Mouse (Mus musculus): ENCODE data around the gene Zyx. TPM values are rescaled to one million over a fixed set of nuclear protein-coding genes. Genes with fewer than 3 reads are reported as not detected.

Gene Zyx
- polyA plus RNA-seq, 1 experiment from 2014 or later, result 86.1 TPM

GRCm38 (mm10) chr6:42360231-42360840 is 10.9 kb downstream of the Zyx start:
- Histone ChIP-seq H3K4me3 (ENCODE audit: low read depth, low read length) (no peak overlapping the region), H3K27me3 (ENCODE audit: control insufficient read depth, insufficient read depth, low read length) (no peaks in the 10 kb centered on the region), H3K9me3 (ENCODE audit: control insufficient read depth, low read length) (no peaks in the 10 kb centered on the region), H3K36me3 (ENCODE audit: control insufficient read depth, insufficient read depth, low read length) (peaks cover 8% of the 10 kb centered on the region; the same call in 1 of the 2 replicates), H3K4me2 (ENCODE audit: low read depth, low read length, severe bottlenecking) (no peak overlapping the region), H3K27ac (ENCODE audit: low read depth, low read length) (no peak overlapping the region), H3K9ac (ENCODE audit: low read length) (no peak overlapping the region), H3K4me1 (replicated peaks; ENCODE audit: control insufficient read depth, insufficient read depth, low read length) (no peaks in the 10 kb centered on the region)
- ATAC-seq (replicated peaks; ENCODE audit: low FRiP score) (no peak), DNase-seq (ENCODE audit: low spot score) (no peak)
- WGBS, result 94% methylated on average over 6 of the region's 6 CpGs

DNA sequence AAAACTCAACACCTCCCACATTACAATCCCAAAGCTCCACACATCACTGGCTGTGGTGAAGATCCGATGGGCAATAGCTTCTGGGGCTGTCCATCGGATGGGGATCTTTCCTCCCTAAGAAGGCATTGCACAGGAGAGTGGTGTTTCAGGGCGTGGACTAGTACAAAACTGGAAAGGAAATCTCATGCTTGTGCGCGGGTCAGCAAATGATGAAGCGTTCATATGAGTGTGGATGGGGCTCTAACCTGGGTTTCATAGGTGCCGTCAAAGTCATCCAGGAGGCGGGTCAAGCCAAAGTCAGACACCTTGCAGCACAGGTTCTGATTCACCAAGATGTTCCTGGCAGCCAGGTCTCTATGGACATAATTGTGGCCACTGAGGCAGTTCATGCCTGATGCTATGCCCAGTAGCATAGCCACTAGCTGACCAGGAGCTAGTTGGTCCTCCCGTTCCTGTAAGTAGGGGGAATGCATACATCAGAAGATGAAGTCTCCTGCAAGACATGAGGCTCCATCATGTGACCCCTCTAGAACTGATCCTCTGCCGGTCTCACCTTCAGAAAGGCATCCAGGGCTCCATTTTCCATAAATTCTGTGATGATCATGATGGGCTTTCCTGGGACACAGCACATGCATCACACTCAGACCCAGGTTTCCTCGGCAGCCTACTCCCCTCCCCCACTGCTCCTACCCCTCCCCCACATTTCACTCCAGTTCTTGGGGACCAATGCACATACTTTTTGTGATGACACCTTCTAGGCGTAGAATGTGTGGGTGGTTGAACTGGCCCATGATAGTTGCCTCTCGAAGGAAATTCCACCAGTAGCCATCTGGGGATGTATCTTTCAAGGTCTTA is 11.8 kb downstream of the Zyx start:
- H3K36me3 ChIP-seq (ENCODE audit: control insufficient read depth, insufficient read depth, low read length), result peaks cover 5% of the 10 kb centered on the region; the same call in 1 of the 2 replicates

GRCm38 (mm10) chr6:42362074-42362473 is 12.6 kb downstream of the Zyx start:
- WGBS, result 70% methylated on average over 1 of the region's 1 CpGs
- Histone ChIP-seq H3K4me1 (replicated peaks; ENCODE audit: control insufficient read depth, insufficient read depth, low read length) (no peaks in the 10 kb centered on the region), H3K4me3 (ENCODE audit: low read depth, low read length) (no peak overlapping the region), H3K9me3 (ENCODE audit: control insufficient read depth, low read length) (no peaks in the 10 kb centered on the region), H3K27ac (ENCODE audit: low read depth, low read length) (no peak overlapping the region), H3K27me3 (ENCODE audit: control insufficient read depth, insufficient read depth, low read length) (no peaks in the 10 kb centered on the region), H3K36me3 (ENCODE audit: control insufficient read depth, insufficient read depth, low read length) (peaks cover 2% of the 10 kb centered on the region; the same call in 1 of the 2 replicates), H3K4me2 (ENCODE audit: low read depth, low read length, severe bottlenecking) (no peak overlapping the region), H3K9ac (ENCODE audit: low read length) (no peak overlapping the region)
- ATAC-seq (replicated peaks; ENCODE audit: low FRiP score), result no peak
- no peak for DNase-seq (ENCODE audit: low spot score)

More for the DNA sequence above, 11.8 kb downstream of the Zyx start:
- H3K27me3 ChIP-seq (ENCODE audit: control insufficient read depth, insufficient read depth, low read length), result no peaks in the 10 kb centered on the region
- no peak for DNase-seq (ENCODE audit: low spot score)
- ATAC-seq (replicated peaks; ENCODE audit: low FRiP score), result no peak
- H3K9me3 ChIP-seq (ENCODE audit: control insufficient read depth, low read length), result no peaks in the 10 kb centered on the region
- H3K9ac ChIP-seq (ENCODE audit: low read length), result no peak overlapping the region
- H3K27ac ChIP-seq (ENCODE audit: low read depth, low read length), result no peak overlapping the region
- H3K4me1 ChIP-seq (replicated peaks; ENCODE audit: control insufficient read depth, insufficient read depth, low read length), result no peaks in the 10 kb centered on the region
- H3K4me3 ChIP-seq (ENCODE audit: low read depth, low read length), result no peak overlapping the region
- WGBS, result 93% methylated on average over 13 of the region's 13 CpGs
- no peak overlapping the region for H3K4me2 ChIP-seq (ENCODE audit: low read depth, low read length, severe bottlenecking)

- Histone ChIP-seq H3K27me3 (ENCODE audit: control insufficient read depth, insufficient read depth, low read length) (no peaks in the 10 kb centered on the region), H3K9me3 (ENCODE audit: control insufficient read depth, low read length) (no peaks in the 10 kb centered on the region), H3K4me1 (replicated peaks; ENCODE audit: control insufficient read depth, insufficient read depth, low read length) (no peaks in the 10 kb centered on the region), H3K9ac (ENCODE audit: low read length) (no peak overlapping the region), H3K4me2 (ENCODE audit: low read depth, low read length, severe bottlenecking) (no peak overlapping the region), H3K4me3 (ENCODE audit: low read depth, low read length) (no peak overlapping the region), H3K36me3 (ENCODE audit: control insufficient read depth, insufficient read depth, low read length) (peaks cover 2% of the 10 kb centered on the region; the same call in 1 of the 2 replicates), H3K27ac (ENCODE audit: low read depth, low read length) (no peak overlapping the region)
- DNase-seq (ENCODE audit: low spot score) (no peak), ATAC-seq (replicated peaks; ENCODE audit: low FRiP score) (no peak)
- WGBS, result 88% methylated on average over 1 of the region's 1 CpGs
Observed at GRCm38 (mm10) chr6:42362497-42362896, 13.1 kb downstream of the Zyx start.

- 57% methylated on average over 3 of the region's 3 CpGs for WGBS
- H3K4me3 ChIP-seq (ENCODE audit: low read depth, low read length), result no peak overlapping the region
- H3K4me2 ChIP-seq (ENCODE audit: low read depth, low read length, severe bottlenecking), result no peak overlapping the region
- no peaks in the 10 kb centered on the region for H3K27me3 ChIP-seq (ENCODE audit: control insufficient read depth, insufficient read depth, low read length)
- peaks cover under 1% of the 10 kb centered on the region; the same call in 1 of the 2 replicates for H3K36me3 ChIP-seq (ENCODE audit: control insufficient read depth, insufficient read depth, low read length)
- no peak overlapping the region for H3K27ac ChIP-seq (ENCODE audit: low read depth, low read length)
- ATAC-seq (replicated peaks; ENCODE audit: low FRiP score) (no peak), DNase-seq (ENCODE audit: low spot score) (no peak)
- no peaks in the 10 kb centered on the region for H3K9me3 ChIP-seq (ENCODE audit: control insufficient read depth, low read length)
- no peaks in the 10 kb centered on the region for H3K4me1 ChIP-seq (replicated peaks; ENCODE audit: control insufficient read depth, insufficient read depth, low read length)
- H3K9ac ChIP-seq (ENCODE audit: low read length), result no peak overlapping the region
Observed at GRCm38 (mm10) chr6:42362974-42363373, 13.5 kb downstream of the Zyx start.

DNA sequence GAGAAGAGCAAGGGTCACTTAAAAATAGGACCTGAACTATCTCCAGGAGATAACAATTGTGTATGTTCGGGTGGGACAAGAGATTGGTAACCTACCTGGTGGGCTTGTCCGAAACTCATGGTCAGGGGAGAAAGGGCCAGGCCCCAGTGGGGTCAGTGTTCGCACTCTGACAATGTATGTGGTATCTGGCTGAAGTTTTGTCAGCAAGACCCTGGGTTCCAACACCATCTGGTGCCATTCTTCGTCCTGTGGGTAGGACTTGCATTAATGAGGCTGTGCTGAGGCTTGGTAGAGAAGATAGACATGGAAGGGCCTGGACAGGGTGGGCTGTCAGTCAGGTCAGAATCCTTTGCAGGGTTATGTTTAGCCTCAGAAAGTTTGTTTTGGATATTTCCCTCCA is 14.6 kb downstream of the Zyx start:
- no peaks in the 10 kb centered on the region for H3K4me1 ChIP-seq (replicated peaks; ENCODE audit: control insufficient read depth, insufficient read depth, low read length)
- no peak overlapping the region for H3K4me2 ChIP-seq (ENCODE audit: low read depth, low read length, severe bottlenecking)
- no peaks in the 10 kb centered on the region for H3K27me3 ChIP-seq (ENCODE audit: control insufficient read depth, insufficient read depth, low read length)
- no peak overlapping the region for H3K4me3 ChIP-seq (ENCODE audit: low read depth, low read length)
- H3K36me3 ChIP-seq (ENCODE audit: control insufficient read depth, insufficient read depth, low read length), result no peaks in the 10 kb centered on the region; the same call in 1 of the 2 replicates
- 84% methylated on average over 4 of the region's 4 CpGs for WGBS
- DNase-seq (ENCODE audit: low spot score) (no peak), ATAC-seq (replicated peaks; ENCODE audit: low FRiP score) (no peak)
- no peak overlapping the region for H3K27ac ChIP-seq (ENCODE audit: low read depth, low read length)
- no peaks in the 10 kb centered on the region for H3K9me3 ChIP-seq (ENCODE audit: control insufficient read depth, low read length)
- H3K9ac ChIP-seq (ENCODE audit: low read length), result no peak overlapping the region

DNA sequence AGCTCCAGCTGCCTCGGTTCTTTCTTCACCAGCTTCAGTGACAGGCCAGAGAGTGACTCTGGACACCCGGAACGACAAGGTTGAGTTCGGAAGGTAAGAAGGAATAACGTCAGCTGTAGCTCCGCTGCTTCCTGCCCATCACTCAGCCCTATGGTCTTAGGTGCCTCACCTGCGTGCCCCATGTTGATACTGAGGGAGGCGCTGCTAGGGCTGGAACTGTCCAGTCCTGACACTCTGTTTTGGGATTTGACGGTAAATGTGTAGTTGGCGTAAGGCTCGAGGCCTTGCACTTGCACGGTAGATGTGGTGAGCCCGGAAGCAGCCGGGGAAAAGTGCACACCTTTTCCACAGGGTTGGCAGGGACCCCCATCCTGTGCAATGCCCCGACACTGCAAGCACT is 15.2 kb downstream of the Zyx start:
- Histone ChIP-seq H3K9me3 (ENCODE audit: control insufficient read depth, low read length) (no peaks in the 10 kb centered on the region), H3K36me3 (ENCODE audit: control insufficient read depth, insufficient read depth, low read length) (no peaks in the 10 kb centered on the region; the same call in 1 of the 2 replicates), H3K4me3 (ENCODE audit: low read depth, low read length) (no peak overlapping the region), H3K9ac (ENCODE audit: low read length) (no peak overlapping the region), H3K27ac (ENCODE audit: low read depth, low read length) (no peak overlapping the region), H3K4me2 (ENCODE audit: low read depth, low read length, severe bottlenecking) (no peak overlapping the region), H3K4me1 (replicated peaks; ENCODE audit: control insufficient read depth, insufficient read depth, low read length) (no peaks in the 10 kb centered on the region), H3K27me3 (ENCODE audit: control insufficient read depth, insufficient read depth, low read length) (no peaks in the 10 kb centered on the region)
- WGBS, result 91% methylated on average over 15 of the region's 15 CpGs
- DNase-seq (ENCODE audit: low spot score) (no peak), ATAC-seq (replicated peaks; ENCODE audit: low FRiP score) (no peak)

DNA sequence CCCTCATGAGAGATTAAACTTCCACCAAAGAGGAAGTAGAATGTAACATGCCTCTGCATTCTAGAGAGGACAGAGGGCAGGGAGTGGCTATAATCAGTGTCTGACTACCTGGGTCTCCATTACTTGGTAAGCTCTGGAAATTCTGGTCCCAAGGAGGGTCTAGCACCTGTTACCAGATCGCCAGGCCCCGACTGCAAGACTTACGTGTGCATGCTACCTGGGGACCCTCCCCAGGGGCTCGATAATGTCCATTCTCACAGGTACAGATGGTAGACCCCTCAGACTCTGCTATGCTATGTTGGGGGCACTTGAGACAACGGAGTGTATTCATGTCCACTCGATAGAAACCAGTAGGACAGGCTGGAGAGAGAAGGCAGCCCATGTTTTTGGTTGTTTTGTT is 15.8 kb downstream of the Zyx start:
- 94% methylated on average over 6 of the region's 6 CpGs for WGBS
- no peaks in the 10 kb centered on the region for H3K9me3 ChIP-seq (ENCODE audit: control insufficient read depth, low read length)

More for the DNA sequence above, 15.8 kb downstream of the Zyx start:
- Histone ChIP-seq H3K27me3 (ENCODE audit: control insufficient read depth, insufficient read depth, low read length) (no peaks in the 10 kb centered on the region), H3K9ac (ENCODE audit: low read length) (no peak overlapping the region), H3K36me3 (ENCODE audit: control insufficient read depth, insufficient read depth, low read length) (no peaks in the 10 kb centered on the region), H3K27ac (ENCODE audit: low read depth, low read length) (no peak overlapping the region), H3K4me3 (ENCODE audit: low read depth, low read length) (no peak overlapping the region), H3K4me2 (ENCODE audit: low read depth, low read length, severe bottlenecking) (no peak overlapping the region), H3K4me1 (replicated peaks; ENCODE audit: control insufficient read depth, insufficient read depth, low read length) (no peaks in the 10 kb centered on the region; the same call in 1 of the 2 replicates)
- DNase-seq (ENCODE audit: low spot score), result no peak
- no peak for ATAC-seq (replicated peaks; ENCODE audit: low FRiP score)

All from forebrain, embryonic 11.5 days (tissue).